Mouse (Mus musculus): ENCODE measurements around the gene Pacrg. TPM values are rescaled to one million over a fixed set of nuclear protein-coding genes. Genes with fewer than 3 reads are reported as not detected.

Gene Pacrg
- polyA plus RNA-seq, 1 experiment from 2014 or later: 3.7 TPM

DNA sequence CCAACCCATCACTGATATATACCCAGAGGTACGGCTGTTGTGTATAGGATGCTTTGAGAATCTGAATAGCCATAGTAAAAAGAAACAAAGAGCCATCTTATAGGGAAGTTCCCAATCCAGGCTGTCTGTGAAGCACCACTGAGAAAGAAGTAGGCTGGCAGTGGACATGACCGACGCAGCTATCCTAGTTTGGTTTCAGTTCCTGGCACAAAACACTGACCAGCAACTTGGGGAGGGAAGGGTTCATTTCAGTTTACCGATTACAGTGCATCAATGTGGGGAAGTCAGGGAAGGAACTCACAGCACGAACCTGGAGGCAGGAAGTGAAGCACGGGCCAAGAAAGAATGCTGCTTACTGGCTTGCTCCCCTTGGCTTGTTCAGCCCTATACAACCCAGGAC, 456.7 kb downstream of the Pacrg start:
- no peak for ATAC-seq (ENCODE audit: low read depth)

DNA sequence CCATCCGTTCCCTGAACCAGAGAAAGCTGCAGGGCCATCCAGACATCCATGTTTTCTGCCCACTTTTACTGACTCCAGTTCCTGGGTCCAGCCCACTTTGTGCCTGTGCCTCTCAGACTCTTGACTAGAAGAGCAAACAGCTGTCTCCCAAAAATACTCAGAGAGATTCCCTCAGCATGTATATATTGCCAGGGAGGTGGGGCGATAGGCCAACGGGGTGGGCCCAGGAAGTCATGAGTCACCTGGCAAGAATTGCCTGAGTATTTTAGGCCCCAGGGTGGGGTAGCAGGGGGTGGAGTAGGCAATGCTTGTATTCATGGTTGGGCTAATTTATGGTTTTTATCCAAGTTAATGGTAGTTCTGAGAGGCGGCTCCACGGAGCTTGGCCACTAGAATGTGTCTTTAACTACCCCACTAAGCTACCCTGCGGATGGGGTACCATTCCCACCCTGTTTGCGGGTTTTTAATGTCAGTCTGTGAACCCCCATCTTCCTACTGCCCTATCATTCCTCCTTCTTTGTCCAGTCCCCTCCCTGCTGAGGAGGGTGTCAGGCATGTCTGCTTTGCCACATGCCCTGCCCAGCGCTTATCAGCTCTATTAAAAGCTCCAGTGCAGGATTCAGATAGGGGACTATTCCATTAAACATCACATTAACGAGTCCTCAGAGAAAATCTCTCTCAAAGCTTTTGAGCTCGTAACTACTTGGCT, 461.5 kb downstream of the Pacrg start:
- Histone ChIP-seq H3K9ac (ENCODE audit: low read length) (no peak overlapping the region), H3K9me3 (ENCODE audit: control insufficient read depth, low read length) (no peaks in the 10 kb centered on the region), H3K27me3 (ENCODE audit: control insufficient read depth, insufficient read depth, low read depth, low read length) (no peaks in the 10 kb centered on the region), H3K4me1 (replicated peaks; ENCODE audit: control insufficient read depth, insufficient read depth, low read length) (peaks cover 5% of the 10 kb centered on the region), H3K27ac (ENCODE audit: low read length) (0 out of 2 replicates have a peak overlapping the region, but pooled peaks have one; percentile 10), H3K4me2 (ENCODE audit: low read depth, low read length) (no peak overlapping the region), H3K4me3 (ENCODE audit: low read length) (no peak overlapping the region), H3K36me3 (ENCODE audit: control insufficient read depth, insufficient read depth, low read length) (no peaks in the 10 kb centered on the region)
- 71% methylated on average over 10 of the region's 10 CpGs for WGBS
- ATAC-seq (ENCODE audit: low read depth): peak; percentile 86

More for the DNA sequence above, 456.7 kb downstream of the Pacrg start:
- Histone ChIP-seq H3K4me2 (ENCODE audit: low read depth, low read length) (no peak overlapping the region), H3K9me3 (ENCODE audit: control insufficient read depth, low read length) (no peaks in the 10 kb centered on the region), H3K4me3 (ENCODE audit: low read length) (no peak overlapping the region), H3K9ac (ENCODE audit: low read length) (no peak overlapping the region), H3K36me3 (ENCODE audit: control insufficient read depth, insufficient read depth, low read length) (no peaks in the 10 kb centered on the region), H3K27me3 (ENCODE audit: control insufficient read depth, insufficient read depth, low read depth, low read length) (no peaks in the 10 kb centered on the region), H3K4me1 (replicated peaks; ENCODE audit: control insufficient read depth, insufficient read depth, low read length) (peaks cover 4% of the 10 kb centered on the region), H3K27ac (ENCODE audit: low read length) (no peak overlapping the region)
- WGBS: 80% methylated on average over 6 of the region's 6 CpGs

DNA sequence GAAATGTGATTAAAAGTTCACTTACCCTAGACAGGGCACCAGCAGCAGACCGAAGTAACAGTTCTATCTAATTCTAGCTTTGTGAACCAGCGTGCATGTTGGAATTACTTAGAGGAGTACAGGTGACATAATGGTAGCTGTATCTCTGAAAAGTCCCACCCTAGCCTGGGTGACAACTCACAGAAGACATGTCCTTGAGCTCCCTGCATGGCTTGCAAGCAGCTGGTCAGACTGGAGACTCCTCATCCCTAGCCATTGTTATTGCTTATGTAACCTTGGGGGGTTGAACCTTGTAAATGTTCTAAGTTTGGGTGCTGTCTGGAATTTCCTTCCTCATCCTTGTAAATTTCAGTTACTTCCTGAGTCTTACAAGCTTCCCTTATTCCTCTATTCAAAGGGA, 462.5 kb downstream of the Pacrg start:
- ATAC-seq (ENCODE audit: low read depth): no peak
- Histone ChIP-seq H3K4me2 (ENCODE audit: low read depth, low read length) (no peak overlapping the region), H3K36me3 (ENCODE audit: control insufficient read depth, insufficient read depth, low read length) (no peaks in the 10 kb centered on the region), H3K4me1 (replicated peaks; ENCODE audit: control insufficient read depth, insufficient read depth, low read length) (peaks cover 14% of the 10 kb centered on the region), H3K27me3 (ENCODE audit: control insufficient read depth, insufficient read depth, low read depth, low read length) (no peaks in the 10 kb centered on the region), H3K9me3 (ENCODE audit: control insufficient read depth, low read length) (no peaks in the 10 kb centered on the region), H3K4me3 (ENCODE audit: low read length) (no peak overlapping the region), H3K9ac (ENCODE audit: low read length) (no peak overlapping the region), H3K27ac (ENCODE audit: low read length) (no peak overlapping the region)
- 97% methylated on average over 2 of the region's 2 CpGs for WGBS

DNA sequence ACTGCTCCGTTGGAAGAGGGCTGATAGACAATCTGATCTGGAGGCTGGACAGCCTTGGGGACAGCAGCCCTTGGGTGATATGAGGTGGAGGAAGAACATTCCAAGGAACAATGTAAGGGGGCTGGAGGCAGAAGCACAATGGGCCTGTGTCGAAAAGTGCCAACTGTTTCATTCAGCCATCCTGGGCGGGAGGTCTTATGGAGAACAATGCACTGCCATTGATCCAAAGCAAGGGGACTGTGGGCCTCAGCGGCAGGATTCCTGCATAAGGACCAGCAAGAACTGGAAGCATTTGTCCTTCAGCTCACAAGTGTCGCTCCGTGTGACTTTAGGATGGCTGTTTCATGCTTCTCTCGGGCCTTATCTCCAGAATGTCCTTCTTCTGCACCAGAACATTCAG, 465.8 kb downstream of the Pacrg start:
- no peak overlapping the region for H3K4me2 ChIP-seq (ENCODE audit: low read depth, low read length)
- H3K36me3 ChIP-seq (ENCODE audit: control insufficient read depth, insufficient read depth, low read length): no peaks in the 10 kb centered on the region
- H3K4me1 ChIP-seq (replicated peaks; ENCODE audit: control insufficient read depth, insufficient read depth, low read length): peaks cover 31% of the 10 kb centered on the region
- ATAC-seq (ENCODE audit: low read depth): no peak
- no peaks in the 10 kb centered on the region for H3K27me3 ChIP-seq (ENCODE audit: control insufficient read depth, insufficient read depth, low read depth, low read length)
- H3K9me3 ChIP-seq (ENCODE audit: control insufficient read depth, low read length): no peaks in the 10 kb centered on the region
- no peak overlapping the region for H3K27ac ChIP-seq (ENCODE audit: low read length)
- 45% methylated on average over 7 of the region's 7 CpGs for WGBS
- no peak overlapping the region for H3K4me3 ChIP-seq (ENCODE audit: low read length)
- no peak overlapping the region for H3K9ac ChIP-seq (ENCODE audit: low read length)

DNA sequence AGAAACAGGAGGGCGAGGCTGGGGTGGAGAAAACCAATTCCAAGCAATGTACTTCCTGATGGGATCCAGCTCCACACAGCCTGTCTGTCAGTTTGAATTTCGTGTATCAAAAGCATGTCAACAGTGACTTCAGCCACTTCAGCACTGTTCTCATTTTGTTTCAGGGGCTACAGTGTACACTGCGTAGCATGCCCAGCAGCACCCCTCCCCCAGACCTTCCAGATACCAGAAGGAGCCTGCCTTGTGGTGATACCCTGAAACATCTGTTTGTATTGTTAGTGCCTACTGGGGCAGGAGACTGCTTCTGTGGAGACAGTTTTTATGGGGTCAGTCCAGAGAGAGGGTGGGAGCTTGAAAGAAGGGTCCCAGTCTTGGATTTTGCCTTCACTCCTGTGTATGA, 466.4 kb downstream of the Pacrg start:
- Histone ChIP-seq H3K27me3 (ENCODE audit: control insufficient read depth, insufficient read depth, low read depth, low read length) (no peaks in the 10 kb centered on the region), H3K4me1 (replicated peaks; ENCODE audit: control insufficient read depth, insufficient read depth, low read length) (peaks cover 30% of the 10 kb centered on the region), H3K36me3 (ENCODE audit: control insufficient read depth, insufficient read depth, low read length) (no peaks in the 10 kb centered on the region), H3K27ac (ENCODE audit: low read length) (no peak overlapping the region), H3K4me2 (ENCODE audit: low read depth, low read length) (no peak overlapping the region), H3K9ac (ENCODE audit: low read length) (no peak overlapping the region), H3K4me3 (ENCODE audit: low read length) (no peak overlapping the region), H3K9me3 (ENCODE audit: control insufficient read depth, low read length) (no peaks in the 10 kb centered on the region)
- ATAC-seq (ENCODE audit: low read depth): no peak
- WGBS: 58% methylated on average over 3 of the region's 3 CpGs

DNA sequence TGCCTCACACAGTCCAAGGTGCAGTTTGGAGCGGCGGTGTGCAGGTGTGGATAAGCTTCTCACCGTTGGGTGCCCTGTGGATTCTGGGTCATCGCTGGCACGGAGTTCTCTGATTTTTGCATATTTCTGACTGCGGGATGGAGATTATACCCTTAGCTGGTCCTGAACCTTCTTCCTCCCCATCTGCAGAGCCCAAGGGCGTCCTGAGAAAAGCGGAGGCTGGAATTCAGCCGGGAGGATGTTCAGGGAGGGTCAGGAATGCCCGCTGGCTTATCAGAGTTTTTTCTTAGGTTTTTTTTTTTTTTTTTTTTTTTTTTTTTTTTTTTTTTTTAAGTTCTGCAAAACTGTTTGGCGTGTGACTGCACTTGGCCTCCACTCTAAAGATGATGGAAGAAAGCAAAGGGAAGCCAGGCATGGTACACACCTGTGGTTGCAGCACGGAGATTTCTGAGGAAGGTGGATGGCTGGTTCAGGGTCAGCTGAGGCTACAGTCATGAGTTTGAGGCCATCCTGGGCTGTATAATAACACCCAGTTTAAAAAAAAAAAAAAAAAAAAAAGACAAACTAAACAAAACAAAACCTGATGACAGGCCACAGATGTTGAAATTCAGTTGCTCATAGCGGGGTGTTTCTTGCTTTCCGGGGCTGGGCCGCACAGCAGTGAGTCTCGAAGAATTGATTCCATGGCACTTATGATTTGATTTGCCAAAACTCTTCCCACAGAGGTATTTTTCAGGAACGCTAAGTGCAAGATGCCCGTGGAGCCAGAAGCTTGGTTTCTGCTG, 467.9 kb downstream of the Pacrg start:
- H3K27ac ChIP-seq (ENCODE audit: low read length): no peak overlapping the region; the same call in 1 of the 2 replicates
- 31% methylated on average over 18 of the region's 18 CpGs for WGBS
- no peaks in the 10 kb centered on the region for H3K9me3 ChIP-seq (ENCODE audit: control insufficient read depth, low read length)
- no peaks in the 10 kb centered on the region for H3K27me3 ChIP-seq (ENCODE audit: control insufficient read depth, insufficient read depth, low read depth, low read length)
- no peak overlapping the region for H3K4me2 ChIP-seq (ENCODE audit: low read depth, low read length)
- no peak overlapping the region for H3K9ac ChIP-seq (ENCODE audit: low read length)
- H3K4me3 ChIP-seq (ENCODE audit: low read length): no peak overlapping the region
- peaks cover 33% of the 10 kb centered on the region for H3K4me1 ChIP-seq (replicated peaks; ENCODE audit: control insufficient read depth, insufficient read depth, low read length)
- ATAC-seq (ENCODE audit: low read depth): no peak
- no peaks in the 10 kb centered on the region for H3K36me3 ChIP-seq (ENCODE audit: control insufficient read depth, insufficient read depth, low read length)

DNA sequence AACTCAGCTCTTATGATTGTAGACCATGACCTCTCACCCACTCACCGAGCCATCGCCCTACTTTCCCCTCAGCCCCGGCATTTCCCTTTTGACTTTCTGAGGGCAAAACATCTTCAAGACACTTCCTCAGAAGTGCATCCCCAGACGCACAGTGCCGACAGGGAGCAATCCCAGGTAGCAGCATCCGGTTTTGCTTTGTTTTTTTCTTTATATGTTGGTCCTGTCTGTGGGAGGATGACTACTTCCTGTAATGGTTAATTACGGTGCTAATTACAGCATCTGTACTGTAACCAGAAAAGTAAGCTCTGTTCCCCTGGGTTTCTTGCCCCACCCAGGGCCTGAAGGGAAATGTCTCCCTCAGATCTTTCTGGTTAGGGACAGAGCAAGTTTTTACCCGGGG, 468.6 kb downstream of the Pacrg start:
- no peak overlapping the region for H3K4me3 ChIP-seq (ENCODE audit: low read length)
- no peaks in the 10 kb centered on the region for H3K9me3 ChIP-seq (ENCODE audit: control insufficient read depth, low read length)
- H3K4me2 ChIP-seq (ENCODE audit: low read depth, low read length): no peak overlapping the region
- no peaks in the 10 kb centered on the region for H3K36me3 ChIP-seq (ENCODE audit: control insufficient read depth, insufficient read depth, low read length)
- 62% methylated on average over 8 of the region's 8 CpGs for WGBS
- peaks cover 33% of the 10 kb centered on the region for H3K4me1 ChIP-seq (replicated peaks; ENCODE audit: control insufficient read depth, insufficient read depth, low read length)
- no peaks in the 10 kb centered on the region for H3K27me3 ChIP-seq (ENCODE audit: control insufficient read depth, insufficient read depth, low read depth, low read length)
- ATAC-seq (ENCODE audit: low read depth): no peak
- no peak overlapping the region for H3K27ac ChIP-seq (ENCODE audit: low read length)
- H3K9ac ChIP-seq (ENCODE audit: low read length): no peak overlapping the region

DNA sequence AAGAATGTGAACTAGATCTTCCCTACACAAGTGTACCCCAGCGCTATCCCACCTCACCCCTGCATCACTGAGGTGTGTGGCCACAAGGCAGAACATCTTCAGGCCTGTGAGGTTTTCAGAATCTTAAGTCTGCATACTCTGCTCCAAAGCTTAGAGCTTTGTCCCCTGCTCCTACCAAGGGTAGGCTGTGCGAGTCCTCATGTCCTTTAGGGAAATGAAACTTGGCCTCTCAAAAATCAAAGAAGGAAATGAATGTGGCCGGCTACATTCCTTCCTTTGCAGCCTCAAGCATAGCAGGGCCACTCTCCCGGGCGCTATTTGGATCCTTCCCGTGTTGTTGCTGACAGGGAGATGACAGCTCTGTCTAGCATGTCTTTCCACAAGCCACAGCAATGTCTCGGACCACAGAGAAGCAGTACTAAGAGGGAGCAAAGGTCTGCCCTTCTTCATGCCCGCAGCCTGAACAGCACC, 469.4 kb downstream of the Pacrg start:
- Histone ChIP-seq H3K27me3 (ENCODE audit: control insufficient read depth, insufficient read depth, low read depth, low read length) (no peaks in the 10 kb centered on the region), H3K36me3 (ENCODE audit: control insufficient read depth, insufficient read depth, low read length) (no peaks in the 10 kb centered on the region), H3K4me3 (ENCODE audit: low read length) (no peak overlapping the region), H3K4me1 (replicated peaks; ENCODE audit: control insufficient read depth, insufficient read depth, low read length) (peaks cover 33% of the 10 kb centered on the region), H3K9me3 (ENCODE audit: control insufficient read depth, low read length) (no peaks in the 10 kb centered on the region), H3K27ac (ENCODE audit: low read length) (no peak overlapping the region), H3K9ac (ENCODE audit: low read length) (no peak overlapping the region), H3K4me2 (ENCODE audit: low read depth, low read length) (no peak overlapping the region)
- ATAC-seq (ENCODE audit: low read depth): no peak
- 39% methylated on average over 8 of the region's 8 CpGs for WGBS

DNA sequence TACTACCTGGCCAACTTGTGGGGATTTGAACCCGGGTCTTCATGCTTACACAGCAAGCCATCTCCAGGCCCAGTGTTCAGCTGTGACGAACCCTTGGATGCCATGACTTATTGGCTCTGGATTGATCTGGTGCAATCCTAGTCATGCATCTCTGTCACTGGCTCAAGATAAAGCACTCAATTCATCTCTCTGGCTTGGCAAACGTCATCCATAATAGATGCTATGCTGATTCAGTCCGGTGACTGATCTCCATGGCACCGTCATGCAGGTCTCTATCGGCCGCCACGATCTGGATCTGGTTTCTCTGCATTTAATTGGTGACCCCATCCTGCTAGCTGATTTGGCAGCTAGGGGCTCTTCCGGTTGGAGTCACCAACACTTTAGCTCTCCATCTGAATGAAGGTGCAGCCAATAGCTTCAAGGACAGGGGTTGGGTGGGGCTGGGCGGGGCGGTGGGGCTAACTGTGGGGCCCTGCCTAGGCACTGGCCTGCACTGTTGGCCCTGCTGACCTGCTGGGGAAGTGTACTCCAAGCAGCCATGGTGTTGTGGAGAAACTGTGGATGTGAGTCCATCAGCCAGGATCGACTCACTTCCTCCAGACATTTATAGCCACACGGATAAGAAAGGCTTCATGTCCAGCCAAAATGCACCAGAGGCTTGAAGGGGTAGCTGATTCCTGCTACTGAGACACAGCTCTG, 470.0 kb downstream of the Pacrg start:
- Histone ChIP-seq H3K4me2 (ENCODE audit: low read depth, low read length) (no peak overlapping the region), H3K9ac (ENCODE audit: low read length) (no peak overlapping the region), H3K4me3 (ENCODE audit: low read length) (no peak overlapping the region), H3K9me3 (ENCODE audit: control insufficient read depth, low read length) (no peaks in the 10 kb centered on the region), H3K36me3 (ENCODE audit: control insufficient read depth, insufficient read depth, low read length) (no peaks in the 10 kb centered on the region), H3K4me1 (replicated peaks; ENCODE audit: control insufficient read depth, insufficient read depth, low read length) (peaks cover 33% of the 10 kb centered on the region), H3K27me3 (ENCODE audit: control insufficient read depth, insufficient read depth, low read depth, low read length) (no peaks in the 10 kb centered on the region), H3K27ac (ENCODE audit: low read length) (no peak overlapping the region)
- WGBS: 77% methylated on average over 13 of the region's 13 CpGs
- no peak for ATAC-seq (ENCODE audit: low read depth)
